Mouse (Mus musculus): ENCODE measurements at regions not wholly inside any gene's neighbourhood (a gene's known extent, or its start where the extent isn't known, plus 50 kb on each side); places are given as distances from the start of the nearest gene placed in this dataset.

GRCm38 (mm10) chr4:99348674-99349073, 53.0 kb downstream of the Gm12689 start:
- no peak for DNase-seq

GRCm38 (mm10) chr4:99353122-99353774, 57.5 kb downstream of the Gm12689 start:
- DNase-seq = no peak

- no peak for DNase-seq
Observed at GRCm38 (mm10) chr4:99354241-99354640, 58.5 kb downstream of the Gm12689 start.

- no peak for DNase-seq
Observed at GRCm38 (mm10) chr4:99354835-99355234, 59.1 kb downstream of the Gm12689 start.

- DNase-seq = no peak
Observed at GRCm38 (mm10) chr4:99368036-99368435, 72.3 kb downstream of the Gm12689 start.

GRCm38 (mm10) chr4:99371162-99371561, 75.5 kb downstream of the Gm12689 start:
- no peak for DNase-seq

GRCm38 (mm10) chr4:99376171-99376570, 80.5 kb downstream of the Gm12689 start:
- no peak for DNase-seq

- DNase-seq = no peak
Observed at GRCm38 (mm10) chr4:99376911-99377310, 81.2 kb downstream of the Gm12689 start.

- DNase-seq = no peak
Observed at GRCm38 (mm10) chr4:99379983-99380382, 84.3 kb downstream of the Gm12689 start.

GRCm38 (mm10) chr4:99385381-99385780, 89.7 kb downstream of the Gm12689 start:
- DNase-seq = no peak

- no peak for DNase-seq
Observed at GRCm38 (mm10) chr4:99389428-99389827, 93.7 kb downstream of the Gm12689 start.

GRCm38 (mm10) chr4:99392986-99393385, 97.3 kb downstream of the Gm12689 start:
- no peak for DNase-seq

- no peak for DNase-seq
Observed at GRCm38 (mm10) chr4:99394244-99394643, 98.5 kb downstream of the Gm12689 start.

- no peak for DNase-seq
Observed at GRCm38 (mm10) chr4:99407466-99407865, 111.8 kb downstream of the Gm12689 start.

GRCm38 (mm10) chr4:99423449-99423848, 127.7 kb downstream of the Gm12689 start:
- DNase-seq = no peak

- DNase-seq = peak; percentile 11
Observed at GRCm38 (mm10) chr4:99445077-99445754, 149.5 kb downstream of the Gm12689 start.

- DNase-seq = no peak
Observed at GRCm38 (mm10) chr4:99445755-99446128, 150.0 kb downstream of the Gm12689 start.

GRCm38 (mm10) chr4:99458984-99459383, 163.3 kb downstream of the Gm12689 start:
- DNase-seq = no peak

- peak; percentile 37 for DNase-seq
Observed at GRCm38 (mm10) chr4:99459436-99459835, 163.7 kb downstream of the Gm12689 start.

GRCm38 (mm10) chr4:99465493-99465892, 169.8 kb downstream of the Gm12689 start:
- DNase-seq = no peak

- DNase-seq = no peak
Observed at GRCm38 (mm10) chr4:99475701-99476218, 180.1 kb downstream of the Gm12689 start.

- no peak for DNase-seq
Observed at GRCm38 (mm10) chr4:99484271-99484670, 171.8 kb upstream of the Foxd3 start.

- DNase-seq = no peak
Observed at GRCm38 (mm10) chr4:99491536-99492514, 164.3 kb upstream of the Foxd3 start.
